Mouse (Mus musculus) bone marrow, adult 2 months (tissue): ENCODE results near the gene Defa34. TPM values are rescaled to one million over a fixed set of nuclear protein-coding genes. Genes with fewer than 3 reads are reported as not detected.
"Not testable (repeated sequence)": the region's sequence is repeated elsewhere in the genome, so short reads cannot be mapped to it uniquely, and the experiment has no call there.

Source experiments
- H3K27ac ChIP-seq: fragments of 200-500 bp; 2 replicates; pipeline ENCODE4 v1.5.1; 2012; ENCODE audit warnings: low read depth, mild to moderate bottlenecking, control low read depth, inconsistent platforms, low read length; ENCODE audit not compliant: control insufficient read depth, poor library complexity, insufficient read depth
- H3K4me1 ChIP-seq: fragments of 200-500 bp; 2 replicates; pipeline ENCODE4 v1.6.1; 2011; ENCODE audit warnings: low read length; ENCODE audit not compliant: control insufficient read depth, insufficient read depth
- H3K4me3 ChIP-seq: fragments of 200-500 bp; replicated peaks from 2 replicates; pipeline ENCODE3; 2011; ENCODE audit warnings: mild to moderate bottlenecking, low read depth, low read length, control low read depth; ENCODE audit not compliant: control insufficient read depth
- WGBS: fragments of 180-500 bp; shearing (Covaris S2); methylation state at CpG from one replicate; pipeline ENCODE4 v1.1.7; 2018; 5-methylcytosine and 5-hydroxymethylcytosine counted together
- polyA plus RNA-seq: library from polyadenylated mRNA; stranded (reverse); fragments of >200 nt; gene quantifications from 2 replicates; pipeline ENCODE4 v1.2.4, GENCODE M21; 2011; ENCODE audit warnings: low replicate concordance; ENCODE audit not compliant: missing spikeins, insufficient read depth, insufficient read length

The Defa34 gene
- not detected in 2 replicates for polyA plus RNA-seq

GRCm38 (mm10) chr8:21665497-21665896 lies at the start of gene Defa34:
Gene Defa34 (plus strand): TSS chr8:21665797.
- 82% methylated on average over 1 of the region's 1 CpGs for WGBS
- not testable (repeated sequence) for H3K4me1 ChIP-seq, H3K27ac ChIP-seq, H3K4me3 ChIP-seq

DNA sequence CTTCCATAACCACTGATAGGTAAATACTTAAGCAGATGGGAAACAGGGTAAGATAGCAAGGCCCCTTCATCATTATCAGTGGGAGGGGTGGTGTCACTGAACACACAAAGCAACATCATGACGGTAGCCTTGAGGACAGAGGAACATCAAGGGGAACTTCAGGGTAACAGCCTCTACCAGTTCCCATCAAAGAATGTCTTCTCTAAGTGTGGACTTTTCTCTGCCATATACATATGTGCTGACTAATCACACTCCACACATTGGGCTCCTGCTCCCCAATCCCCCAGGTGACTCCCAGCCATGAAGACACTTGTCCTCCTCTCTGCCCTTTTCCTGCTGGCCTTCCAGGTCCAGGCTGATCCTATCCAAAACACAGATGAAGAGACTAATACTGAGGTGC lies 47.7 kb upstream of the Defa34 start, which contains the start of gene Defa26:
Defa26 (plus strand) TSS at position 301 of the 400 bp plus-strand sequence.
- no CpG with 5 or more reads among the region's 1 CpGs for WGBS
- not testable (repeated sequence) for H3K27ac ChIP-seq, H3K4me3 ChIP-seq, H3K4me1 ChIP-seq

- 80% methylated on average over 1 of the region's 2 CpGs for WGBS
- H3K4me3 ChIP-seq, H3K4me1 ChIP-seq, H3K27ac ChIP-seq: not testable (repeated sequence)
These were observed 10.1 kb upstream of the Defa34 start, which contains the start of gene Defa17 for GRCm38 (mm10) chr8:21655480-21655879. Gene Defa17 (plus strand): TSS chr8:21655780.

DNA sequence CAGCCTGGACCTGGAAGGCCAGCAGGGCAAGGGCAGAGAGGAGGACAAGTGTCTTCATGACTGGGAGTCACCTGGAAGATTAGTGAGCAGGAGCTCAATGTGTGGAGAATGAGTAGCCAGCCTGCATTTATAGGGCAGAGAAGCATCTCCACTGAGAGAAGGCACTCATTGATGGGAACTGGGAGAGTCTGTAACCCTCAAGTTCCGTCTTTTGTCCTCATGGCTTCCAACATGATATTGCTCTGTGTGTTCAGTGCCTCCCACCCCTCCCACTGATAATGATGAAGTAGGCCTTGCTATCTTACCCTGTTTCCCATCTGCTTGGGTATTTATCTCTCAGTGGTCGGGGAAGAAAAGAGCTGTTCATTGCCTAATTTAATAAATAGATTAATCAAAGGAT lies 37.9 kb downstream of the Defa34 start, which contains the start of gene AY761184:
AY761184 (minus strand) TSS at position 101 of the 400 bp plus-strand sequence.
- H3K4me3 ChIP-seq, H3K27ac ChIP-seq, H3K4me1 ChIP-seq: not testable (repeated sequence)
- 69% methylated on average over 2 of the region's 2 CpGs for WGBS

Other genes with a start within 250 kb of the Defa34 start
- gene Defa36, start 238.4 kb upstream of the Defa34 start, polyA plus RNA-seq = not detected in 2 replicates
- gene Gm7849, start 209.2 kb upstream of the Defa34 start, polyA plus RNA-seq = not detected in 2 replicates
- not detected in 2 replicates for gene Defa20, start 156.5 kb upstream of the Defa34 start, polyA plus RNA-seq
- gene Defa32, start 136.8 kb upstream of the Defa34 start, polyA plus RNA-seq = not detected in 2 replicates
- not detected in 2 replicates for gene Defa37, start 100.4 kb upstream of the Defa34 start, polyA plus RNA-seq
- not detected in 2 replicates for gene Defa28, start 82.8 kb upstream of the Defa34 start, polyA plus RNA-seq
- gene Gm7861, start 71.3 kb upstream of the Defa34 start, polyA plus RNA-seq = not detected in 2 replicates
- not detected in 2 replicates for gene Defa26, start 47.6 kb upstream of the Defa34 start, polyA plus RNA-seq
- gene Defa17, start 10.0 kb upstream of the Defa34 start, polyA plus RNA-seq = not detected in 2 replicates
- not detected in 2 replicates for gene AY761184, start 37.8 kb downstream of the Defa34 start, polyA plus RNA-seq
- gene Defa24, start 68.7 kb downstream of the Defa34 start, polyA plus RNA-seq = not detected in 2 replicates
- not detected in 2 replicates for gene Defb50, start 157.7 kb downstream of the Defa34 start, polyA plus RNA-seq
- not detected in 2 replicates for gene Defb2, start 174.1 kb downstream of the Defa34 start, polyA plus RNA-seq
- gene Defb10, start 193.1 kb downstream of the Defa34 start, polyA plus RNA-seq = not detected in 2 replicates
- not detected in 2 replicates for gene Defb9, start 219.6 kb downstream of the Defa34 start, polyA plus RNA-seq
- not detected in 2 replicates for gene Defb11, start 240.6 kb downstream of the Defa34 start, polyA plus RNA-seq